In the genomic region with DNA sequence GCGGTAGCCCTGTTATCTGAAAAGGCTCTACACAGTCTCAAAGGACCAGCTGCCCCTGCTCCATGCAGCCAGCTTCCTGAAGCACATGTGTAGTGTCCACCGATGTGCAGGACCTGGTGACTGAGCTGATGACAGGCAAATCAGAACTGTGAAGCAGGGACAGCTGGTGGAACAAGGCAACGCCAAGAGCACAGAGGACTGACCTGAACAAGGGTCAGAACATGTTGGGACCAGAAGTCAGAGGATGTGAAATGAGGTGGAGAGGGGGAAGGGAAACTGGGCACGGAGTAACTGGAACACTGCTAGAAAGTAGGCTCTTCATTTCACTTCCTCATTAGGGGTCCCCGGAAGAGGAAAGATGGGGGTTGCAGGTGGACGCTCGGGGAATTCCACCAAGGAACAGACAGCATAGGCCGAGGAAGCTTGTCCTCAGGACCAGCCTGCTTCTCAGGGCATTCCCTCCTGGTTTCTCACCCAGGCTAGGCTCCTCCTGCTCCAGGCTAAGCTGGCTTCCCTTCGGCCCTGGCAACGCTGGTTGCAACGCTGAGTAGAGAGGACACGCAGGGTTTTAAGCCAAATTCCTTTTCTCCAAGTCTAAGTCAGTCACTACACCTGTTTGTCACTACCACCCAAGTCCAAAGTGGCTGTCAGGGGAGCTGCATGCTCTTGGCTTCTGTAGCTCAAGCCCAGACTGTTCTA, we compare ENCODE assay signal across 27 mouse cellular contexts. TPM values are rescaled to one million over a fixed set of nuclear protein-coding genes. Genes with fewer than 3 reads are reported as not detected.
DNase-seq lines count a peak whose midpoint lies in the region; ATAC-seq and TF ChIP-seq lines count a peak whose summit lies in the region.
"Had no signal": no experiment of that assay in that cellular context is flagged by ENCODE, and none has a peak within 500 bp of the region (broad histone marks: within the 10 kb centered on the region; RNA-seq: fewer than 3 reads in every experiment).

No protein-coding gene starts in this region.

- TF ChIP-seq RAD21 in CH12.LX (IDR thresholded peaks at IDR 0.05; ENCODE audit: low read depth, low read length): no peak

- peak overlapping the region; percentile 78 for H3K27ac ChIP-seq in CH12.LX (ENCODE audit: insufficient read depth, low read depth)
- H3K27ac ChIP-seq in heart, embryonic 11.5 days (ENCODE audit: low read depth, low read length): no peak overlapping the region
- no peak overlapping the region for H3K27ac ChIP-seq in midbrain, embryonic 16.5 days (ENCODE audit: low read length)
- H3K27ac ChIP-seq: hindbrain, embryonic 14.5 days; layer of hippocampus, adult 2 months; left cerebral cortex, adult 2 months; liver, embryonic 14.5 days; midbrain, embryonic 12.5 days; neural tube, embryonic 15.5 days had no signal

- 0 out of 2 replicates have a peak overlapping the region, but pooled peaks have one; percentile 13 for H3K9ac ChIP-seq in CH12.LX (ENCODE audit: insufficient read depth, low read depth)
- H3K9ac ChIP-seq in heart, embryonic 11.5 days (ENCODE audit: low read depth, low read length): no peak overlapping the region
- H3K9ac ChIP-seq in midbrain, embryonic 16.5 days (ENCODE audit: low read depth, low read length): no peak overlapping the region
- H3K9ac ChIP-seq: hindbrain, embryonic 14.5 days; liver, embryonic 14.5 days; midbrain, embryonic 12.5 days; neural tube, embryonic 15.5 days had no signal

- no peaks in the 10 kb centered on the region for H3K27me3 ChIP-seq in CH12.LX (replicated peaks)
- peaks cover 12% of the 10 kb centered on the region for H3K27me3 ChIP-seq in heart, embryonic 11.5 days (ENCODE audit: control insufficient read depth, insufficient read depth, low read length)
- H3K27me3 ChIP-seq in midbrain, embryonic 16.5 days (ENCODE audit: control insufficient read depth, insufficient read depth, low read depth, low read length): no peaks in the 10 kb centered on the region; the same call in 1 of the 2 replicates
- H3K27me3 ChIP-seq: neural tube, embryonic 15.5 days had no signal

- peak; percentile 91 for TF ChIP-seq EP300 in CH12.LX (IDR thresholded peaks at IDR 0.05; ENCODE audit: low read length)

- TF ChIP-seq POLR2A in CH12.LX (IDR thresholded peaks at IDR 0.05; ENCODE audit: low read depth, low read length): 0 out of 2 replicates have a peak, but pooled peaks have one; percentile 18

- DNase-seq in A20 (ENCODE audit: low read depth, low spot score) (peak; percentile 73), CH12.LX (ENCODE audit: extremely low read depth) (peak; percentile 43)
- peak; percentile 36 for DNase-seq in lung, postnatal 10 days
- DNase-seq in frontal cortex, adult 2 months (ENCODE audit: extremely low spot score in 1 of 2, low spot score in 1 of 2): no peak
- no peak for DNase-seq in adrenal gland, postnatal 36 days
- no peak for DNase-seq in testis, postnatal 14 days (ENCODE audit: low spot score)
- DNase-seq: cerebellum, adult 11-12 months; cerebellum, postnatal 25 days; gastrocnemius, postnatal 25 days; thymus, adult 2 months had no signal

- in situ Hi-C loops in CH12.LX (cut with MboI; ENCODE audit: low pct_ligation_motif_present, low pct_unique_long_range_greater_than_20kb, low sequenced_read_pairs): no loop called here

- peak overlapping the region; percentile 14 for H3K4me2 ChIP-seq in CH12.LX (ENCODE audit: insufficient read depth, low read depth, poor library complexity, severe bottlenecking)
- H3K4me2 ChIP-seq in heart, embryonic 11.5 days: no peak overlapping the region
- H3K4me2 ChIP-seq in midbrain, embryonic 16.5 days (ENCODE audit: low read length): no peak overlapping the region
- H3K4me2 ChIP-seq: hindbrain, embryonic 14.5 days; midbrain, embryonic 12.5 days; neural tube, embryonic 15.5 days had no signal

- H3K9me3 ChIP-seq in CH12.LX (replicated peaks; ENCODE audit: low read length): peaks cover 3% of the 10 kb centered on the region
- no peaks in the 10 kb centered on the region for H3K9me3 ChIP-seq in heart, embryonic 11.5 days (replicated peaks; ENCODE audit: control insufficient read depth, low read length)
- no peaks in the 10 kb centered on the region for H3K9me3 ChIP-seq in midbrain, embryonic 16.5 days (replicated peaks; ENCODE audit: control insufficient read depth, low read length, poor library complexity, severe bottlenecking)
- H3K9me3 ChIP-seq: midbrain, embryonic 12.5 days; neural tube, embryonic 15.5 days had no signal

- no peaks in the 10 kb centered on the region for H3K36me3 ChIP-seq in CH12.LX (replicated peaks in 1 of 2; ENCODE audit: control insufficient read depth in 1 of 2, insufficient read depth in 1 of 2, low read length in 1 of 2)
- H3K36me3 ChIP-seq in heart, embryonic 11.5 days (ENCODE audit: control insufficient read depth, insufficient read depth, low read length): no peaks in the 10 kb centered on the region
- no peaks in the 10 kb centered on the region for H3K36me3 ChIP-seq in midbrain, embryonic 16.5 days (ENCODE audit: control insufficient read depth, insufficient read depth, low read length)
- H3K36me3 ChIP-seq: midbrain, embryonic 12.5 days; neural tube, embryonic 15.5 days had no signal

- WGBS in heart, embryonic 11.5 days (ENCODE audit: insufficient replicate concordance): 70% methylated on average over 12 of the region's 12 CpGs
- WGBS in midbrain, embryonic 16.5 days: 89% methylated on average over 12 of the region's 12 CpGs

- H3K4me3 ChIP-seq in CH12.LX (replicated peaks in 1 of 3; ENCODE audit: low read depth in 2 of 3, low read length in 2 of 3, poor library complexity in 1 of 3): peak overlapping the region in 1 of 3 experiments; percentile 34
- no peak overlapping the region for H3K4me3 ChIP-seq in heart, embryonic 11.5 days (ENCODE audit: low read depth, low read length)
- H3K4me3 ChIP-seq in midbrain, embryonic 16.5 days (ENCODE audit: low read depth, low read length): no peak overlapping the region
- H3K4me3 ChIP-seq: erythroblast, embryonic 14.5 days; layer of hippocampus, adult 2 months; left cerebral cortex, adult 2 months; midbrain, embryonic 12.5 days; neural tube, embryonic 15.5 days had no signal

- peak; percentile 46 for ATAC-seq in heart, embryonic 11.5 days (replicated peaks; ENCODE audit: insufficient number of reproducible peaks, low FRiP score, low TSS enrichment)
- ATAC-seq in midbrain, embryonic 16.5 days: no peak
- ATAC-seq: CD4-positive, CD25-positive, alpha-beta regulatory T cell, adult 4 months; forebrain, embryonic 16.5 days; intestine, embryonic 16.5 days had no signal

- no peaks in the 10 kb centered on the region for H3K79me2 ChIP-seq in CH12.LX (replicated peaks; ENCODE audit: control insufficient read depth, extremely low read depth, insufficient read depth, poor library complexity, severe bottlenecking)

- H3K4me1 ChIP-seq in CH12.LX (ENCODE audit: control insufficient read depth in 1 of 2, insufficient read depth in 2 of 2): peaks cover 24 to 47% of the 10 kb centered on the region in 2 experiments
- H3K4me1 ChIP-seq in heart, embryonic 11.5 days (ENCODE audit: control insufficient read depth, insufficient read depth, low read length): no peaks in the 10 kb centered on the region; the same call in 1 of the 2 replicates
- no peaks in the 10 kb centered on the region for H3K4me1 ChIP-seq in midbrain, embryonic 16.5 days (ENCODE audit: control insufficient read depth, insufficient read depth, low read length)
- H3K4me1 ChIP-seq: midbrain, embryonic 12.5 days; neural tube, embryonic 15.5 days had no signal

- dilution Hi-C loops in CH12.LX (cut with MboI; ENCODE audit: extremely low pct_ligation_motif_present, extremely low pct_unique_long_range_greater_than_20kb, low sequenced_read_pairs): no loop called here

- TF ChIP-seq CTCF in CH12.LX (conservative IDR thresholded peaks at IDR 0.05 in 1 of 2, IDR thresholded peaks at IDR 0.05 in 1 of 2; ENCODE audit: low read depth in 2 of 2, low read length in 2 of 2): no peak

RNA-seq across cellular contexts. Expression of a gene that starts 20.1 kb away (rescaled TPM):
- total RNA-seq in CH12.LX (2012; rRNA removed) (0.08 TPM in 1 of 2 replicates, not detected in the other), CH12.LX (2014; rRNA removed) (not detected in 2 replicates)
- 0.22 TPM in 1 of 2 replicates, not detected in the other for polyA plus RNA-seq in CH12.LX (2012; ENCODE audit: insufficient read length, low read depth)
- polyA plus RNA-seq in heart, embryonic 11.5 days (2014; fragmentation: Nextera tagmentation; extraction: Ambion mirVana): not detected in 2 replicates
- not detected in 2 replicates for polyA plus RNA-seq in midbrain, embryonic 16.5 days (2015; fragmentation: Nextera tagmentation; extraction: Ambion mirVana)
- polyA plus RNA-seq in frontal cortex, adult 2 months (2012; rRNA removed): not detected in 2 replicates
- not detected for total RNA-seq in adrenal gland, postnatal 36 days (2021)
- total RNA-seq: gastrocnemius, postnatal 25 days; layer of hippocampus, adult 2 months; left cerebral cortex, adult 2 months; MEL had no signal
- polyA plus RNA-seq: CD4-positive, CD25-positive, alpha-beta regulatory T cell, adult 4 months; embryonic facial prominence, embryonic 11.5 days; erythroblast, embryonic 14.5 days; forebrain, embryonic 16.5 days; hindbrain, embryonic 14.5 days; intestine, embryonic 16.5 days; kidney, embryonic 16.5 days; limb, embryonic 11.5 days; liver, embryonic 14.5 days; midbrain, embryonic 12.5 days; neural tube, embryonic 15.5 days; stomach, embryonic 14.5 days had no signal

RNA-seq across cellular contexts. Expression of a gene that starts 20.1 kb away (rescaled TPM):
- total RNA-seq in CH12.LX (2012; rRNA removed) (0.34 and 0.38 TPM in 2 replicates), CH12.LX (2014; rRNA removed) (0.26 TPM in 1 of 2 replicates, not detected in the other)
- 0.19 TPM in 2 replicates for polyA plus RNA-seq in CH12.LX (2012; ENCODE audit: insufficient read length, low read depth)
- not detected in 2 replicates for polyA plus RNA-seq in heart, embryonic 11.5 days (2014; fragmentation: Nextera tagmentation; extraction: Ambion mirVana)
- polyA plus RNA-seq in midbrain, embryonic 16.5 days (2015; fragmentation: Nextera tagmentation; extraction: Ambion mirVana): 0.85 and 0.89 TPM in 2 replicates
- polyA plus RNA-seq in frontal cortex, adult 2 months (2012; rRNA removed): 0.34 and 0.53 TPM in 2 replicates
- 1 to 10 TPM; 2.4 to 2.8 TPM for total RNA-seq in adrenal gland, postnatal 36 days (2021)
- total RNA-seq: MEL had no signal
- polyA plus RNA-seq: CD4-positive, CD25-positive, alpha-beta regulatory T cell, adult 4 months; limb, embryonic 11.5 days; stomach, embryonic 14.5 days had no signal

RNA-seq across cellular contexts. Expression of a gene that starts 20.2 kb away (rescaled TPM):
- total RNA-seq in CH12.LX (2012; rRNA removed) (0.80 and 1.1 TPM in 2 replicates), CH12.LX (2014; rRNA removed) (0.44 and 0.59 TPM in 2 replicates)
- 0.33 and 0.54 TPM in 2 replicates for polyA plus RNA-seq in CH12.LX (2012; ENCODE audit: insufficient read length, low read depth)
- 0.11 TPM in 1 of 2 replicates, not detected in the other for polyA plus RNA-seq in heart, embryonic 11.5 days (2014; fragmentation: Nextera tagmentation; extraction: Ambion mirVana)
- 2.4 and 2.7 TPM in 2 replicates for polyA plus RNA-seq in midbrain, embryonic 16.5 days (2015; fragmentation: Nextera tagmentation; extraction: Ambion mirVana)
- 3.2 TPM in 2 replicates for polyA plus RNA-seq in frontal cortex, adult 2 months (2012; rRNA removed)
- total RNA-seq in adrenal gland, postnatal 36 days (2021): 1 to 10 TPM in 1 of 2 experiments, under 1 TPM in 1; 0.23 to 1.4 TPM
- total RNA-seq: MEL had no signal
- polyA plus RNA-seq: CD4-positive, CD25-positive, alpha-beta regulatory T cell, adult 4 months; erythroblast, embryonic 14.5 days had no signal

RNA-seq across cellular contexts. Expression of a gene that starts 44.6 kb away (rescaled TPM):
- 3.5 and 4.5 TPM in 2 replicates for total RNA-seq in CH12.LX (2012; rRNA removed)
- 0.72 and 0.95 TPM in 2 replicates for total RNA-seq in CH12.LX (2014; rRNA removed)
- polyA plus RNA-seq in CH12.LX (2012; ENCODE audit: insufficient read length, low read depth): 3.1 and 3.5 TPM in 2 replicates
- 1.5 and 2.1 TPM in 2 replicates for polyA plus RNA-seq in heart, embryonic 11.5 days (2014; fragmentation: Nextera tagmentation; extraction: Ambion mirVana)
- polyA plus RNA-seq in midbrain, embryonic 16.5 days (2015; fragmentation: Nextera tagmentation; extraction: Ambion mirVana): 13.3 and 15.1 TPM in 2 replicates
- 26.1 and 26.4 TPM in 2 replicates for polyA plus RNA-seq in frontal cortex, adult 2 months (2012; rRNA removed)
- under 1 TPM; 0.76 to 0.99 TPM for total RNA-seq in adrenal gland, postnatal 36 days (2021)
- polyA plus RNA-seq: erythroblast, embryonic 14.5 days had no signal

RNA-seq across cellular contexts. Expression of a gene that starts 45.5 kb away (rescaled TPM):
- total RNA-seq in CH12.LX (2012; rRNA removed) (3.1 and 3.5 TPM in 2 replicates), CH12.LX (2014; rRNA removed) (0.81 and 1.8 TPM in 2 replicates)
- polyA plus RNA-seq in CH12.LX (2012; ENCODE audit: insufficient read length, low read depth): 7.4 and 8.1 TPM in 2 replicates
- 2.8 and 3.1 TPM in 2 replicates for polyA plus RNA-seq in heart, embryonic 11.5 days (2014; fragmentation: Nextera tagmentation; extraction: Ambion mirVana)
- 0.49 and 1.0 TPM in 2 replicates for polyA plus RNA-seq in midbrain, embryonic 16.5 days (2015; fragmentation: Nextera tagmentation; extraction: Ambion mirVana)
- polyA plus RNA-seq in frontal cortex, adult 2 months (2012; rRNA removed): 3.8 and 4.2 TPM in 2 replicates
- total RNA-seq in adrenal gland, postnatal 36 days (2021): 10 to 100 TPM; 11.9 to 14.4 TPM

Comparison
In these comparisons a context has a peak if more than half of its experiments do, and no peak if none do; other contexts are left out.
1. DNase-seq: peak in A20 (single experiment), CH12.LX (single experiment) and lung, postnatal 10 days (single experiment); none in frontal cortex, adult 2 months (0 of 2), adrenal gland, postnatal 36 days (0 of 2) and testis, postnatal 14 days (single experiment).